Mouse (Mus musculus) embryonic fibroblast, embryonic 13.5 days (primary cell): ENCODE measurements around the gene Rcc1. TPM values are rescaled to one million over a fixed set of nuclear protein-coding genes. Genes with fewer than 3 reads are reported as not detected.
A peak's percentile ranks its signal among the peaks of the same experiment; 100 is the strongest.
"Not testable (repeated sequence)": the region's sequence is repeated elsewhere in the genome, so short reads cannot be mapped to it uniquely, and the experiment has no call there.

Experiments
- H3K27ac ChIP-seq: 2 replicates; pipeline ENCODE4 v1.5.1; 2012; ENCODE audit warnings: low read length, control low read depth, inconsistent platforms; ENCODE audit not compliant: insufficient read depth
- H3K4me1 ChIP-seq: 2 replicates; pipeline ENCODE4 v1.6.1; 2011; ENCODE audit warnings: low read length; ENCODE audit not compliant: control insufficient read depth, insufficient read depth
- H3K4me3 ChIP-seq: 2 replicates; pipeline ENCODE4 v1.5.1; 2011; ENCODE audit warnings: mild to moderate bottlenecking, control low read depth, low read length; ENCODE audit not compliant: insufficient read depth
- CTCF ChIP-seq: IDR thresholded peaks from 2 replicates; pipeline ENCODE4 v1.5.1; 2011; ENCODE audit warnings: mild to moderate bottlenecking, control low read depth, low read length, moderate library complexity, borderline replicate concordance; ENCODE audit not compliant: insufficient read depth
- POLR2A ChIP-seq: IDR thresholded peaks from 2 replicates; pipeline ENCODE4 v1.6.1; 2011; ENCODE audit warnings: low read depth, mild to moderate bottlenecking, control low read depth, low read length, moderate library complexity
- polyA plus RNA-seq: library from polyadenylated mRNA; stranded (reverse); fragments of >200 nt; gene quantifications from 2 replicates; pipeline ENCODE4 v1.2.4, GENCODE M21; 2011; ENCODE audit warnings: low read depth; ENCODE audit not compliant: missing spikeins, insufficient read length

Gene Rcc1
- polyA plus RNA-seq, 1 experiment: 34.4 TPM

DNA sequence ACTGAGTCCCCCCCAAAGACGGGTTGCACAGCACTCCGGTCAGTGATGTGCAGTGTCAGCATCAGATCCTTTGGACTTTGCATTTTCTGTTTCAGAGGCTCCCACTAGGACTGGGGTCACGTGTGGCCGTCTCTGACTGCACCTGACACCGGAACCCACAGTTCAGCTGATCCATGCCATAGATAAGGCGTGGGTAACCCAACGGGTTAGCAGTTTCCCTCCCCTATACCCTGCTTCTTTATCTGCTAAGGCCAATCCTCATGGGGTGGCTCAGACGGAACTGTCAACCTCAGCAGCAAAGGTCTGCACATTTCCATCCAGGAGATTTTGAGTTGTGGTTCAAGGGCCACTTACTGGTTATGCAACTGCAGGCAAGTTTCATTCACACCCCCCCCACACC lies 48.1 kb downstream of the Rcc1 start:
- no peak overlapping the region for H3K27ac ChIP-seq
- H3K4me3 ChIP-seq: no peak overlapping the region
- no peak for TF ChIP-seq CTCF
- H3K4me1 ChIP-seq: no peaks in the 10 kb centered on the region

DNA sequence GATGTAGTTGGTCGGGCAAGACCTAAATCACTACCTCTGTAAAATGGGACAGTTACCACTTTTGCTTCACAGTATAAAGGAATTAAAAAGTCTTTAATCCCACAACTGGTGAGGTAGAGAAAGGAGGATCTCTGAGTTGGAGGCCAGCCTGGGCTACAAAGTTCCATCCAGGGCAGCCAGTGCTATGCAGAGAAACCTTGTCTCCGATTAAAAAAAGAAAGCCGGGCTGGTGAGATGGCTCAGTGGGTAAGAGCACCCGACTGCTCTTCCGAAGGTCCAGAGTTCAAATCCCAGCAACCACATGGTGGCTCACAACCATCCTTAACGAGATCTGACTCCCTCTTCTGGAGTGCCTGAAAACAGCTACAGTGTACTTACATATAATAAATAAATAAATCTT lies 49.9 kb downstream of the Rcc1 start:
- not testable (repeated sequence) for H3K4me3 ChIP-seq, H3K27ac ChIP-seq, H3K4me1 ChIP-seq
- 0 out of 2 replicates have a peak, but pooled peaks have one; percentile 7 for TF ChIP-seq POLR2A

DNA sequence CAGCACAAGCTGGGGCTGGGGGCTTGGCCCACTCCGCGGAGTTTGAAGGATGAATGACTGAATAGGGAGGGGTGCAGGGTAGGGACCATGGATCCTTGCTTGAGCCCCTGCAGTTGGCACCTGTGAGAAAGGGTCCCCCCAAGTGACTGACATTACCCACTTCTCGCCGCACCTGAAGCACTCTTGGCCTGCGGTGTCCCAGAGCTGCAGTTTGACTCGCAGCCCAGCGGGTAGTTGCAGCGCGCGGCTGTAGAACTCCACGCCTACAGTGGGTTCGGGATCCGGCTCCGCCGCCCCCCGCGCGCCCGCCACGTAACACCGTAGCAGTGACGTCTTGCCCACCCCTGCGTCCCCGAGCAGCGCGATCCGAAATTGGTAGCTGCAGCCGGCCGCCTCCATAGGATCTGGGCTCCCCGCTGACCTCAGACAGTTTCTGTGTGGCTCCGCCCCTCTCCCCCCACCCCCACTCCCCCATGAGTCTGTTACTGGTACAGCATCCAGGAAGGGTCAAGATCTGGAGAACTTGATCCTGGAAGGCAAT lies 50.4 kb downstream of the Rcc1 start, which contains the start of gene Rab42:
Gene Rab42 (minus strand): TSS at position 447 of the 541 bp plus-strand sequence.
- H3K27ac ChIP-seq: no peak within 1 kb of the TSS
- peak within 1 kb of the TSS; percentile 30 for H3K4me3 ChIP-seq
- H3K4me1 ChIP-seq: no peaks in the 10 kb centered on the region
- TF ChIP-seq CTCF: no peak
- TF ChIP-seq POLR2A: peak; percentile 60; the same call in 1 of the 2 replicates

GRCm38 (mm10) chr4:132301965-132302938 lies 51.2 kb downstream of the Rcc1 start:
- TF ChIP-seq CTCF (no peak), POLR2A (0 out of 2 replicates have a peak, but pooled peaks have one; percentile 32)
- Histone ChIP-seq H3K4me3 (peak overlapping the region; percentile 30), H3K27ac (no peak overlapping the region), H3K4me1 (no peaks in the 10 kb centered on the region)

- TF ChIP-seq CTCF (no peak), POLR2A (no peak)
- Histone ChIP-seq H3K4me1 (no peaks in the 10 kb centered on the region), H3K27ac (no peak overlapping the region)
Observed at GRCm38 (mm10) chr4:132301486-132301885, 51.9 kb downstream of the Rcc1 start.

GRCm38 (mm10) chr4:132299849-132300248 lies 53.6 kb downstream of the Rcc1 start:
- TF ChIP-seq POLR2A (no peak), CTCF (no peak)
- Histone ChIP-seq H3K4me3 (no peak overlapping the region), H3K27ac (no peak overlapping the region), H3K4me1 (no peaks in the 10 kb centered on the region)

More at GRCm38 (mm10) chr4:132301486-132301885, 51.9 kb downstream of the Rcc1 start:
- H3K4me3 ChIP-seq: no peak overlapping the region

DNA sequence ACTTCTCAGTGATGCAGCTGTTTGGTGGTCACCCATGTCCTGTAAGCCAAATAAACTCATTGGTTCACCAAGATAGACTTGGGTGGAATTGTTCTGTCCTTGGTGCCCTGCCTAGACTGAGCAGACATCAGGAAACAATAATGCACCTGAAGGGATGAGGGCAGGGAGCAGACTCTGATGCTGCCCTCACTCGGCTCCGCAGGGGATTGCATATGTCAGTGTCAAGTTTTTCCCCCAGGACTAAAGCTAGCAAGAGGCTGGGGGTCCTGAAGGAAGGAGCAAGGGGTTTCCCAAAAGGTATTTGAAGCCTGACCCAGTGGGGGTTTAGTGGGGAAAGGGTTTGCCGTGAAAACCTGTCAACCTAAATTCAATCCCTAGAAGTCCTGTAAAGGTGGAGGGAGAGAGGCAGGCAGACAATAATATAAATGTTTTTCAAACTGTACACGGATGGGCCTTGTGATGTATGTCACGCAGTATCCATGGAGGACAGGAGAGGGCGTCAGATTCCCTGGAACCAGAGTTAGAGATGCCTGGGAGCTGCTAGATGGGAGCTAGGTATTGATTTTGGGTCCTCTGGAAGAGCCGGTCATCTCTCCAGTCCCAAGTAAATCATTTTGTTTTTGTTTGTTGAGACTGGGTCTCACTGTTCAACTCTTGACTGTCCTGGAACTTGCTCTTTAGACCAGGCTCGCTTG lies 57.6 kb downstream of the Rcc1 start:
- 0 out of 2 replicates have a peak, but pooled peaks have one; percentile 4 for TF ChIP-seq CTCF
- no peak for TF ChIP-seq POLR2A
- no peaks in the 10 kb centered on the region for H3K4me1 ChIP-seq
- no peak overlapping the region for H3K27ac ChIP-seq
- H3K4me3 ChIP-seq: no peak overlapping the region

GRCm38 (mm10) chr4:132293682-132294240 lies 59.6 kb downstream of the Rcc1 start:
- Histone ChIP-seq H3K4me1 (no peaks in the 10 kb centered on the region), H3K4me3 (no peak overlapping the region), H3K27ac (no peak overlapping the region)
- no peak for TF ChIP-seq CTCF
- TF ChIP-seq POLR2A: no peak

- TF ChIP-seq CTCF (peak; percentile 54; the same call in 1 of the 2 replicates), POLR2A (no peak)
- Histone ChIP-seq H3K4me1 (no peaks in the 10 kb centered on the region), H3K4me3 (no peak overlapping the region), H3K27ac (no peak overlapping the region)
Observed at GRCm38 (mm10) chr4:132292988-132293387, 60.4 kb downstream of the Rcc1 start.
